Mouse (Mus musculus) retina, postnatal 1 day (tissue): ENCODE measurements around the gene Ankmy1.
A peak's percentile ranks its signal among the peaks of the same experiment; 100 is the strongest.

Source experiments
- DNase-seq: peaks from one replicate; pipeline ENCODE4 v3.0.0-alpha.2; 2012

The Ankmy1 gene

GRCm38 (mm10) chr1:92910925-92911720 is 8.4 kb upstream of the Ankmy1 start:
- peak; percentile 74 for DNase-seq

DNA sequence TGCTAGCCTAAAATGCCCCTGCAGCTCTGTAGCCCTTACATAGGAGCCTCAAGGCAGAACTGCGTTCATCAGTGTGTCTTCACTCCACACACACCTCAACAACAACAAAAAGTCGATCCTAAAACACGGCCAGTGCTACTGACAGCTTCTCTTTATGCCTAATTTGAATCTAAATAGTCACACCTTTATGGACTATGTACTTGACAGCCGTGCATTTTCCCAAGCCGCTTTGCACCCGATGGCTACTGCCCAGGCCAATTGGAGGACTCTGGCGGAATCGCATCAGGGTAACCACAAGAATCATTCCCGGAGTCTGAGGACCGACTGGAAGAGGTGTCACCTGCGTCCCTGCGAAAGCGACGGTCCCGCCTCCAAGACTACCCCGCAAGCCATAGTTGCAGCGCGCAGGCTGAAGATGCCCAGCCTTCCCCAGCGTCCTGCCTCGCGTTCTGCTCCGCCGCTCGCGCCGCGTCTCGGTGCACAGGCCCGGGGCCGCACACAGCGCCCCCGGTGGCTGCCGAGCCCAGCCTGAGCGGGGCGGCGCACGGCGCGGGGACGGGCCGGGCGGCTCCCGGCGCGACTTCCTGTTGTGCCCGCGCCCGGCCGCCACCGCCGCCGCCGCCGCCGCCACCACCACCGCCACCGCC is 7.7 kb upstream of the Ankmy1 start, which contains the start of gene Rnpepl1:
Rnpepl1 (plus strand) TSS at position 545 of the 647 bp plus-strand sequence.
- DNase-seq: peak; percentile 86

- DNase-seq: peak; percentile 63
Observed at GRCm38 (mm10) chr1:92909068-92909467, 6.4 kb upstream of the Ankmy1 start.

- no peak for DNase-seq
Observed at GRCm38 (mm10) chr1:92908664-92909063, 6.0 kb upstream of the Ankmy1 start.

DNA sequence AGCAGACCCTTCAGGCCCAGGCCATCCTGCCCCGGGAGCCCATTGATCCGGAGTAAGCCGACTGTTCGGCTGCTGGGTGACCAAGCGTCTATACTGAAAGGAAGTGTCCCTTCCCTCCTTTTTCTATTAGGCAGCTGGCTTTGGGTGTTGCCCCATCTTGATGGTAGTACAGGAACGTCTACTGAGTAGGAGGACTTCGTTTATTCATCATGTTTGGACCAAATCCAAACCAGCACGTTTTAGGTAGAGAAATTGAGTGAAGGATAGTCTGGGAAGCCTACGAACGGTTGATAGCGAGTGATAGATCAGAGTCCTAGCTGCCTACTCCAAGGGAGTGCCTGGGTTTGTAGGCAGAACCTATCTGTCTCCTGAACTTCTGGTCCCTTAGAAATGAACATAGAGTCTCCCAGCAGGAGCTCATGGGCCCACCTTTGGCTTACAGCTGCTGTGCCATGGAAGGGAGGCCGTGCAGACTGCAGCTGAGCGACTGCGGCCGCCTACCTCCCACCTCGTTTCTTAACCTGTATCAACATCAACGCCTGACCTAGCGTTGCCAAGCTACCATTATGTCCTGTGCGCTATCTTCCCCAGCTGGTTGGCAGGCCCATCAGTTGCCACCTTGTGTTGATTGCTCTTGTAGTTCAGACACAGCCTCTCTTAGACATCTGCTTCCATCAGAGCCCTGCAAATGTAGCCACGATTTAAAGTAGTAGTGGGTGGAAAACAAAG is 5.1 kb upstream of the Ankmy1 start:
- DNase-seq: no peak

DNA sequence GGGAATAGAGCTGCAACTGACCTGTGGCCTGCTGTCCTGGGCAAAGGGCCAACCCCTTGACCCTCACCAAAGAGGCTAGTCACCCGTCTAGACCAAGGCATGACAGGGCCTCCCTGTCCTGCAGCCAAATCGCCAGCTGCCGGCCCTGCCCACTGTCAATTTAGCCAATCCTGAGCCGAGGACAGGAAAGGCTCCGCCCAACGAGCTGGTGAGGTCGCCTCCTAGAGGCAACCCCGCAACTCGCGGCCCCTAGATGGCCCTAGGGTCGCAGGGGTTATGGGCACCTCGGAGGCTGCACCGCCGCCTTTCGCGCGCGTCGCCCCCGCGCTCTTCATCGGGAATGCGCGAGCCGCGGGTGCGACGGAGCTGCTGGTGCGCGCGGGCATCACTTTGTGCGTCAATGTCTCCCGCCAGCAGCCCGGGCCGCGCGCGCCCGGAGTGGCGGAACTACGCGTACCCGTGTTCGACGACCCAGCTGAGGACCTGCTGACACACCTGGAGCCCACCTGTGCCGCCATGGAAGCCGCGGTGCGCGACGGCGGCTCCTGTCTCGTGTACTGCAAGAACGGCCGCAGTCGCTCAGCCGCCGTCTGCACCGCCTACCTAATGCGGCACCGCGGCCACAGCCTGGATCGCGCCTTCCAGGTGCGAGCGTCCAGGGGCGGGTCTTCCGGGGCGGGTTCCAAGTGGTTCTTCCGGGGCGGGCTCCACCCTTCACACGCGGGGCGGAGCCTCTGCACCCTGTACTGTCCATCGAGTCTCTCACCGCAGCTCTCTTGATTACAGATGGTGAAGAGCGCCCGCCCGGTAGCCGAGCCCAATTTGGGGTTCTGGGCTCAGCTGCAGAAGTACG is 4.3 kb upstream of the Ankmy1 start, which contains the start of gene Dusp28:
Dusp28 (plus strand) TSS at position 203 of the 853 bp plus-strand sequence.
- DNase-seq: peak; percentile 96

DNA sequence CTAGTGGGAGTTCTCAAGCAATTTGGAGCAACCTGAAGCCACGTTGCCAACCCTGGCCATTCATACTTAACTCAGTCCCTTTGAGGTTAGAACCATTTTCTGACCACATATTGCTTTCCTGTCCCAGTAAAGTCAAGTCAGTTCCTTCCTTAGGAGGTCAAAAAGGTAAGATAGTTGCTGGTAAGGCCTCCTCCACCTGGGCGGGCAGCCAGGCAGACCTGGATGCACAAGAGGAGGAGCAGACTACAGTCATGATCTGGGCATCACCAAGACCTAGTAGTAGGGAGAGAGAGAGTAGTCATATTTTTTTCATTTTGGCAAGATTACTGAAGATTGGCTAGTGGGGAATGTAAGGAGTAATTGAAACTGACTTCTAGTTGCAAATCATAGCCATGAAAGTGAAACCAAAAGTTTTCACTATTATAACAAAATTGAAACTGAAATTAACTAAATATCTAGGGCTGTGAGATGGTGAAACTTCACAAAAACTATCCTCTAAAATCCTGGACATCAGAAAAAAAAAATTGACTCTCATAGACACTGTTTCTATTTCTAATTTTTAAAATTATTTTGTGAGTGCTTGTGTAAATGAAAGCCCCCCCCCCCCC is 3.1 kb upstream of the Ankmy1 start:
- DNase-seq: no peak

GRCm38 (mm10) chr1:92903627-92904026 is 921 bp upstream of the Ankmy1 start:
- no peak for DNase-seq

- DNase-seq: peak; percentile 89
Observed at GRCm38 (mm10) chr1:92895089-92895488, 7.6 kb downstream of the Ankmy1 start.

DNA sequence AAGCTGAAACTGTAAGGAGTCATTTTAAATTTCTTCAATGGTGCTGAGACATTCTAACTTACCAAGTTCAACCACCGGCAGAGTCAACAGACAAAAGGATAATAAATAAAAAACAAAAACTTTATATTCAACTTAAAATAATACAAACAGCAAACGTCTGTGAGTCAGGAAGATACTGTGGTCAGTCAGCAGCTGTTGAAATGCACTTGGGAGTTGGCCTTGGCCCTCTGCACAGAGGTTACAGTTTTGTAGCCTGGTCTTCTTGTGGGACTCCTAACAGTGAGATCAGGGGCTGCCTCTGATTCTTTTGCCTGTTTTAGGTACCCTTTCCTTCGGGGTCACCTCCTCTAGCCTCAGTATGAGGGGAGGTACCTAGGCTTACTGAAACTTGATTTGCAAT is 8.8 kb downstream of the Ankmy1 start:
- DNase-seq: no peak

GRCm38 (mm10) chr1:92892791-92893190 is 9.9 kb downstream of the Ankmy1 start:
- no peak for DNase-seq

DNA sequence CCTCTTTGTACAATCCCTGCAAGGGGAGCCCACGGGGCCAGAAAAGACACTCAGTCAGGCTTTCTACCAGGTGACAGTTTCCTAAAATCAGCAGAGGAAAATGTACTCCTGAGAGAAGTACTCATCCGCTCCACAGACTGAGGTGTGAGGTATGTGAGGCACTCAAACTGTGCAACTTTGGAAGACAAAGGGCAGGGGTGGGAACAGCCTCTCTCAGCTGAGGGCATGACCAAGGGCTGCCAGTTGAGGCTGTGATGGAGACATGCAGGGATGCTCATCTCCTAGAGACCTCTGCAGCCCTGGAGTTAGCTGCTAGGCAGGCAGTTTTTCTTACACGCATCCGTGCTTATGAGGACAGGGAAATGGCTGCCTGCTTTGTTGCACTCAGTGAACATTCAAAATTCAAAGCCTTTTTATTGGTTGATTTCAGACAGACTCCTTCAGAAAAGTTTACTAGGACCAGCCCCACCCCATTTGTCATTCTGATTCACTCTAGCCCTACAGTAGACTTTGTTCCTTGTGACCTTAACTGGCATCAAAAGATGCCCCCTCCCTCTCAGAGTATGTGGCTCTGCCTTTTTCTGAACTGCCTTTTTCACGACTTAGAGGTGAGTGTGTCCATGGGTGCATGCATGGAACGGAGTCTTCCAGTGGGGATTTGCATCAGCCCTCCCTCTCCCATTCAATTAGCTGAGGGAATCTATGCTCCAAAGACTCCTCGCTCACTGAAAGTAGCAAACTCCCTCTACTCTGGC is 13.6 kb downstream of the Ankmy1 start:
- DNase-seq: no peak

GRCm38 (mm10) chr1:92881982-92882381 is 20.7 kb downstream of the Ankmy1 start:
- DNase-seq: no peak

GRCm38 (mm10) chr1:92880101-92880500 is 22.6 kb downstream of the Ankmy1 start:
- DNase-seq: no peak

GRCm38 (mm10) chr1:92879266-92879665 is 23.4 kb downstream of the Ankmy1 start:
- no peak for DNase-seq

- DNase-seq: no peak
Observed at GRCm38 (mm10) chr1:92878066-92878741, 24.5 kb downstream of the Ankmy1 start.

DNA sequence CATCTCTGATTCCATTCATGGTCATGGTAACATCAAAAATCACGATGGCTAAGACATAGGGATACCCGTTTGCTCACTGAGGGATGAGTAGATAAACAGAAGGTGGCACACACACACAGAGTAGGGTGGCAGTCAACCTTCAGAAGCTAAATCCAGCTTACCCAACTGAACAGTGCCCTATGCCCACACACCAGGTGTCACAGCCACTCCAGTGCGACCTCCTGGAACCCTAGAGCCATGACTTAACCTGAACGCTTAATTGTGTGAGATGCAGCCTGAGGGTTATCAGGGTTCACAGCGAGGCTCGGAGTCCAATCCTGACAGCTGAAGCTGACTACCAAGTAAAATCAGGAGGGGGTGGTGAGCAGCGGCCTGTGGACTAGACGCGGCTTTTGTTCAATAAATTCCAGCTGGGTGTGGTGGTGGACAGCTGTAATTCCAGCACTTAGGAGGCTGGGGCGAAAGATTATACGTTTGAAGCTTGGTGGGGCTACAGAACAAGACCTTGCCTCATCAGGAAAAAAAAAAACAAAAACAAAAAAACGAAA is 25.2 kb downstream of the Ankmy1 start:
- DNase-seq: no peak

DNA sequence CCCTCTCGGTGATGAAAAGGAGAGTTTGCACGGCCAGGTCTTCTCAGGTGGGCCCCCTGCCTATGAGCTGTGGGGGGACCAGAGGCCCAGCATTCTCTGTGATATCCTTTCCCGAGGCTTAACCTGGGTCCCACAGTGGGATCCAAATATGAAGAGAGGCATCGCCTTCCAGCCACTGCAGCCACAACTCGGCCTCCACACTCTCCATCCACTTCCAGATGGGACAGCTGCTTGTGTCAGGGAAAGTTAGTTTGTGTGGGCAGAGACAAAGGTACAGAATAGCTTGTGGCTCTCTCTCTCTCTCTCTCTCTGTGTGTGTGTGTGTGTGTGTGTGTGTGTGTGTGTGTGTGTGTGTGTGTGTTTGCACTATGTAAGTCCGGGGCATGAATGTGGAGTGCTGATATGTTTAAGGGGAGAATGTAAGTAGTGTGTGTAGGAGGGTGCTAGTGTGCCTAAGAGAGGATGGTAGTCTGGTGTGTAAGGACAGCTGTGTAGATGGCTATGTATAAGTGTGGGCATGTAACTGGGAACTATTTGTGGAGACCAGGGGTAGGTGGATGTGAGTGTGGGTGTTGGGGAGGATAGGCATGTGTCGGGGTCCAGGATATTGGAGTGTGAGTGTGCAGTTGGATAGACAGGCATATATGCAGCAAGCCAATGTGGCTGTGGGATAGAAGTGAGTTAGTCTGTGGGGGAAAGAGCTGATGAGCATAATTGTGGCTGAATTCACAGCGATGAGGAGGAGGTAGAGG is 27.2 kb downstream of the Ankmy1 start:
- no peak for DNase-seq

DNA sequence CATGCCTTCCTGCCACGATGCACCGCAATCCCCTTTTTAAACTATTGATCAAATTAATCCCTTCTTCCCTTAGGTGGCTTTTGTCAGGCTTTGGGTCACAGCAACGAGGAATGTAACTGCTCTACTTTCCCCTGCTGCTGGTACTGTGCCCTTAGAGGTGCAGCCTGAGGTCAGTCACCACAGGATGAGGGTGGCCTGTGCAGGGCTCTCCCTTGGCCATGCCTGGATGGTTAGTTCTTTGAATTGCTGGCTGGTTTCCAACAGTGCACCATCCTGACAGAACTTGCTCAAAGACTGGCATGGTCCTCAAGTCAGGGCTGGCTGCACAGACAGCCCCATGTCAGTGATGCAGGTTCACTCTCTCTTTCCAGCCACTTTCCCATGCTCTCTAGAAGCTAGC is 28.7 kb downstream of the Ankmy1 start:
- no peak for DNase-seq

DNA sequence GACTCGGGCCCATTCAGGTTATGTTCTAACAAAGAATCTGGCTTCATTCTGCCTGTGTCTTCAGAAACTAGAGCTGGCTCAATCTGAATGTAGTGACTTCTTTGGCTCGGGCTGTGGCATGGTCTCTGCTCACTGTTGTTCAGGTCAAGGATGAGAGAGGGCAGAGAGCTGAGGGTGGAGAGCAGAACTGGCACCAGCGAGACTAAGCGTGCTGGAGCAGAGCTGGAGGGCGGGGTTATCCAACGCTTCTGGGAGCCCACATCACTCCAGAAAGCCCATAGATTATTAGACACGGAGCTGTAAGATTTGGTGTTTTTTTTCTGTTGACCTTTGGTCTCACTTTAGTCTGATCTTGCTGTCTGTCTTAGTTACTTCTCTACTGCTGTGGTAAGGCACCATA is 30.0 kb downstream of the Ankmy1 start:
- no peak for DNase-seq
